Mouse (Mus musculus): ENCODE data around the gene Abcg2. TPM values are rescaled to one million over a fixed set of nuclear protein-coding genes. Genes with fewer than 3 reads are reported as not detected.

Abcg2 gene
- polyA plus RNA-seq (2015; fragmentation: Nextera tagmentation; extraction: Ambion mirVana): 24.4 and 25.8 TPM in 2 replicates

GRCm38 (mm10) chr6:58584223-58584622 is at the start of gene Abcg2:
Abcg2 (plus strand) TSS chr6:58584523.

Other genes with a start within 250 kb of the Abcg2 start
- gene Vmn1r30, start 141.1 kb upstream of the Abcg2 start, polyA plus RNA-seq (2015; fragmentation: Nextera tagmentation; extraction: Ambion mirVana): not detected in 2 replicates
- not detected in 2 replicates for gene Vmn1r31, start 109.2 kb upstream of the Abcg2 start, polyA plus RNA-seq (2015; fragmentation: Nextera tagmentation; extraction: Ambion mirVana)
- 42.2 and 47.1 TPM in 2 replicates for gene Herc3, start 246.9 kb downstream of the Abcg2 start, polyA plus RNA-seq (2015; fragmentation: Nextera tagmentation; extraction: Ambion mirVana)